Mouse (Mus musculus): ENCODE results near the gene Kera.

Kera gene

DNA sequence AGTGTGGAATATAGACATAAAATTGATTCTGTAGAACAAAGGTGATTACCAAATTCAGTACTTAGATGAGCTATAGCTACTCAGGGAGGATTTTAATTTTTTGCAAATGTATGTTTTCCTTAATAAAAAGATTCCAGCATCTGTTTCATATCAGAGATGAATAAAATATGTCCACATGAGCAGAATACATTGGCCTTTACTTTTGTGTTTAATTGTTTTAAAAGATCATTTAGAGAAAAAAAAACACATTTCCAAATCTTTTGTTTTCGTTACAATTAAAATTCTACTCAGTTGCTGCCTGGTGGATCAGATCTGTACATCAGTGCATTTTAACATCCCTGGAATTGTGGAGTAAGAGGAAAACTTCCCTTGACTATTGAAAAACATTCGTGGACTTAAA is at the start of gene Kera:
Kera (plus strand) TSS at position 301 of the 400 bp plus-strand sequence.
- no peak for DNase-seq

DNA sequence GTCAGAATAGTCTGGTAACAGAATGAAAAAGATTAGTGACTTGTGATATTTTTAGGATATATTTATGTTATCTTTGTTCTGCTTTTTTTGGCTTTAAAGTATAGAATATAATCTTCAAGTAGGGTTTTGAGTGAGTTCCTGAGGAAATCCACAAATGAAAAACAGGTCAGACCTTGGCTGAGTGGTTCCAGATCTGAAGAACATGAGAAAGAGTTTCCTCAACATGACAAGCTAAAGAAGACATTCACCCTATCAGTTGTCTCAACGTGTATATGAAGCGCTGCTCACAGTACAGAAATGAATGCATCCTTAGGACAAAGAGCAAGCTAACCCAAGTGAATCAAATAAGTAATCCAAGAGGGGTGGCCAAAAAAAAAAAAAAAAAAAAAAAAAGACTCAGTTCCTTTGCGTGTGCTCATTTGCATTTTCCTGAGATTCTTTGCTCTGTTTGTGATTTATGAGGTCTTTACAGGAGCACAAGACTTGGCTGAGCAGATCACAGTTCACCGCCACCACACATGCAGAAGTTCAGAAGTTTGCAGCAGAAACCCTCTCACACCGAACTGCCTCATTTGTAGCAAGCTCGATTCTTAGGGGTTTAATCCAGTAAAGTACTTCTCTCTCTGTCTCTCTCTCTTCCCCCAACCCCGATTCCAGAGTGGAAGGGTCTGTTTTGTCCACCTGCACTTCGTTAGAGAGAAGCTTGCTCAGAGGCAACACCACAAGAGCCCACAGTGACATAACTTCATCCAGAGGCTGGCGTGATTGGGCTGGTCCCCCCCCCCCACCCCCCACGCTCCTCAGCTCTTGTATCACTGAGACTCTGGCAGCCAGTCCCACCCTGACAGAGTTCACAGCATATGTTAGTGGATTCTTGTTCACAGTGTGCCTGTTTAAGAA is 41.5 kb upstream of the Kera start, which contains the start of gene Lum:
Lum (plus strand) TSS at position 172 of the 900 bp plus-strand sequence.
- no peak for DNase-seq

DNA sequence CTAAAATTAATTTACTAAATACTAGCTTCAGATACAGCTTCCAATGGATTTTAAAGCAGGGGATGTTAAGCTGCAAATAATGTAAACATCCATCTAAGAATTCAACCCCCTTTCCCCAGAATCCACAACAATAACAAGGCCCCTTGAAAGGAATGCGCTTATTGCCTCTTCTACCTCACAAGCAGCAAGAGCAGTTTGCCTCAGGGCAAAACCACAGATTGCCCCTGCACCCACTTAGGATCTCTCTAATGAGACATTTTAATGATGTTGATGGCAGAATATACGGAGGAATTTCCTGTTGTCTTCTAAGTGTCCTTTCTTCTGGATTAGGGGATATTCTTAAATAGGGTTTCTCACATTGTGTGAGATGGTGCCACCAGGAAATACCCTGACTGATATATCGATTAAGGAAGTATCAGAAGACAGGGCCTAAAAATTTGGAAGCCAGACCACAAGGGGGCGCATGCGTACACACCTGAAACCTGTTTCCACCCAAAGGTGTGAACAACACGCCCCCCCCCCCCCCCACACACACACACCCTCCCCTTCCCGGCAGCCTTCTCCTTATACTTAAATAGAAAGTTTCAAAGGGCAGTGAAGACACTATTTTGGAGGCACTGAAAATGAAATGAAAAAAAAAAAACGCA is 39.1 kb upstream of the Kera start:
- no peak for DNase-seq

DNA sequence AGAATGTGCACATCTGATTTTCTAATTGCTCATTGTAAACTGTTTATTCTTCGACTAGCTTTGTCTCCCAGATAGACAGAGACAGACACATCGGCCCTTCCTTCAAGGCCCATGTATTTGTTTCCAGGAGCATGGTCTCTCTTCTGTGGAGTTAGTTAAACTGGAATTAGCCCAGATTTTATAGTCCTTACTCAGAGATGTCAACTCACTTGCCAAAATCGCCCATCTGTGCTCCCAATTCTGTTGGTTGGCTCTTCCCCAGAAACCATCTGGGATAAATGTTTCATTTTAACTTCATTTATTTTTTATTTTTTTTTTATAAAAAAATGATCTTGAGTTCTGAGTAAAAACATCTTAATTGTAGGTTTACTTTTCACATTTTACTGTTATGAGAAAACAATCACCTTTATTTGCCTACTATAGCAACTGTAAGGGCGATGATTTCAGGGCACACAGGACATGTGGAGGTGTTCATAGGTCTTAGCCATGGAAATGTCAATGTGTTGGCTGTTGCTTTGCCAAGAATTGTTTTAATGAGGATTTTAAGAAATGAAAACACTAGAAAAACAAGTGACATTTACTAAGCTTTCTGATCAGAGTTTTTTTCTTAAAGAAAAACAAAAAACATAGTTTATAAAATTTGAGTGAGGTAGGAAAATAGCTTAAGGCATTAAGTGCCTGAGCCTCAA is 24.0 kb upstream of the Kera start:
- peak; percentile 18 for DNase-seq

DNA sequence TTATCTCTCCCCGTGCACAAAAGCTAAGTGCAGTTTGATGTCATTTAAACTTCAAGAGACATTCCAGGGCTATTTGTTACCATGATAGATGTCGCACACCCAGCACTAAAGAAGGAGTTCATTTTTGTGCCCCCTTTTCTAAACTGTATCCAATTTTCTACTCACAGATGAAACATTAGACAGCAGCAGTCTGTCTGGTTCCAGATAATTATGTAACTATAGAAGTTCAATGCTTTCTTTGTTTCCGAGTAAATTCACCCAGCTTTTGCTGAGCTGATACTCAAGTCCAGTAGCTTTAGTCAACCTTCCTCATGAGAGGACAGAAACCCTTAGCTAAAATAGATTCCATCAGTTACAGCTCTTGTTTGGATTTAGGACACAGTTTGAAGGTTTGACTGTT is 22.5 kb upstream of the Kera start:
- DNase-seq, result no peak

DNA sequence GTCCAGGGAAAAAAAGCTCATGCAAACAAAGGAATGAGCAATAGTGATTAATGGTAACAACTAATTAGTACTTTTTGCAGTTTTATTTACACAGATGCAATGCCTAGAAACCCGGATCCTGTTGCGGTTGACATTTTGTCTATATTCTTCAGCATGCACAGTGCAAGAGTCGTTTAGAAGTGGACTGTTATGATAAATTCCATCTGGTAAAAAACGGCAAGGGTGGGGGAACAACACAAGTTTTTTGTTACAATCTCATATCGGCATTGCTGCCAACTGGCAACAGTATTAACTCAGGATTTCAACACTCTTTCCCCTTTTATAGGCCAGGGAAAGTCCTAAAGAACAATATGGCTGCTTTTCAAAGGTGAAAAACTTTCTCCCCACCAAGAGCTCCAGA is 19.5 kb upstream of the Kera start:
- DNase-seq, result no peak

DNA sequence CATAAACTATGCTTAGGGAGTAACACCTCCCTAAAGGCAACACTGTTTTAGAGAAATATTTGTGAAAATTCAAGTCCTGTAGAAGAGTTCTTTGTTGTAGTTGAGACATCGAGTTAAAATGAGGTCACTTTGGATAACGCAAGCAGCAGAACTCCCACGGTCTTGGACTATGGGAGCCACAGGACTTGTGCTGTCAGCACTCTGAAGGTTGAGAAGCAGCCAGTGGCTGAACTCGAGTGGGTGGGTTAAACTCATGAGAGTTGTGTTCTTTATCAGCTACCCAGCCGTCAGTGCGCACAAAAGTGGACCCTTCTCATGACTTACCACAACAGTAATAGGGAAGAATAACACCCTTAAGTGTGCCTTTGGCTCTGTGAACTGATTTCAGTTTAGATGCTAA is 17.1 kb upstream of the Kera start:
- no peak for DNase-seq

DNA sequence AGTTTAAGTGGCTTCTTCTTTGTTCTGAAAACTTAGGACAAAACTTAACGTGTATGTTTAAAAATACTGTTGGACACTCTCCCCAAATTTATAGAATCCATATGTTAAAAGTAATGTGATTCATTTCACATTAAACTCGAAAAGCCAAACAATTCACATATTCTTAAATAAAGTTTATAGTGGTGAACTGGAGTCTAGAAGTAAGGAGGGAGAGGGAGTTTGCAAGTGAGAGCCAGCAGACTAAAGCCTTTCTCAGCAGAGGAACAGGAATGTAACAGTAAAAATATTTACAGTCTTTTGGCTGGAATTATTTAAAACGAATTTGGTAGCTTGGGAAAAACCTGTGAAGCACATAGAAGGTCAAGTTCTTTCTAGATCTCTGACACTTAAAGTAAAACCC is 15.6 kb upstream of the Kera start:
- no peak for DNase-seq

DNA sequence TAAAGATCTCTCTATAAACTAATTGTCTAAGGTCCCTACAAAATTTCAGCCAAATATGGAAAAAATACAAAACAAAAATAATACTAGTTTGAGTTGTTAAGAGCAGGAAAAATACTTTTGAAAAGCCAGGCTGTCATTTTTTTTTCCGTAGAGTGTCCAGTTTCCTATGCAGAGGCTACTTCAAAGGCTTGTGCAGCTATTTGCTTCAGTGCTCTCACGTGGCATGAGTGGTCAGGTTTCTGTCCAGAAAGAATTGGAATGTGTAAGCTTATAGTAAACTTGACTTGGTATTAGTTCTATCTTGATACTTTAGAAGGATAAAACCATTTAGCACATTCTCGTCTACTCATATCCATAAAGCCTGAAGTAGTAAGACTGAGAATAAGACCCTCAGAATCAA is 15.0 kb upstream of the Kera start:
- DNase-seq, result no peak

DNA sequence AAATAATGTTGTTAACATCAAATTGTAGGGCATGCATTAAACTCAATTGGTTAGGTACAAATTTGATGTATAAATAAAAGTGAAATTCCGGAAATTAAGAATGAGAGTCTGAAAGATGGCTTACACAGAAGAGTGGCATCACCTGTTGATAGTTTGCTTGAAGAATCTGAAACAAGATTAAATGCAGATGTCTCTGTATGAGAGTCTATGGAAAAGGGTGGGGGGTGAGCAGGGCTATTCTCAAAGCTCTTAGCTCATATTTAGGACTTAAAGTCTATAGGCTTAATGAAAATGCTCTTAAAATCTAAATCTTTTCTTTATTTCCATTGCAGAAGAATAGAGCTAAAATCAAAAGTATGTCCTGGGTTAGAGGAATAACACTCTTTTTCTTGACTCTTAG is 11.0 kb upstream of the Kera start:
- DNase-seq, result no peak

DNA sequence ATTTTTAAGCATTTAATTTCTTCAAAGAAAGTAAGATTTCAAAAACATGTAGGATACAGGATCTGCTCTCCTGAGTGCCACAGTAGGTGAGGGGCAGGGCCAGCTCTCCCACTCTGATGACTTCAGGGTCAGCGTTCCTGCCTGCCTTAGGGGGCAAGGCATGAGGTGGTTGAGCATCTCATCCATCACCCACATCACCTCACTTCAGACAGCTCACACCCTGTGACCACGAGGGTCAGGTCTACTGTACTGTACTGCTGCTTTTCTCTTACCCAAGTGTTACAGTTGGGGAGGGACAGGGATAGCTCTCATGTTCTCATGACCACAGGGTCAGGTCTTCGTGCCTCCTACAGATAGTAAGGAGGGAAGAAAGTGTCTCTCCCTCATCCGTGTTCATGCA is 4.9 kb upstream of the Kera start:
- DNase-seq, result no peak

DNA sequence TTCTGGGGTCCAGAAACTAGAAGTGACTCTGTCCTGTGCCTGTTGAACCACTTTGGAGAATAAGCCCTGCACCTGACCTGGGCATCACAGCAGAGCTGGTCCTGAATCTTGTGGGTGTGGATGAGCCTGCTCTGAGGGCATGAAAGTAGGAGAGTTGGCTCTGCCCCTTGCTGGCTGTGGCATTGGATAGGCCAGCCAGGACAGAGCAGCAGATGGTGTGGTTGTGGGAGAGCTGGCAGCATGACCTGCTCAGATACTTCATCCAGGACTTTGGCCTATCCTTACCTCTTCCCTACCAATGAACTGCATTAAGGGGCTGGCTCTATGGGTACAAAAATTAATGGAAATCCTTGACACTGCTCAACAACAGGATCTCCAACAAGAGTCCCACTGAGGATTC is 3.4 kb upstream of the Kera start:
- DNase-seq, result no peak

DNA sequence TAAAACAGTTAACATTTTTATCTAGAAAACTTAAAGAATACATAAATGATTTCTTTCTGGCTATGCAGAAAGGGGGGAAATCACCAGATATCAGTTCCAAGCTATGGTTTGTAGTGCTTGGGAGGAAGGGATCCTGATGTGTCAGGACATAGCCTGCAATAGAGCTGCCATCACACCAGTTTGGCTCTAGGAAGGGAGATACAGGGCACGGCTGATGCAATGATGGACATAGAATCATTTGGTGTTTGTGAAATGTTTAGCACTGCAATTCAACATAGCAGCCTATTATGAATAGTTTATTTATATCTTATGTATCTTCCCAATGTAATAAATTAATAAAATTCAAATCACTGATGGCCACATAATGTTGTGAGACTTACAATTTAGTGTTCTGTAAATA is 15.6 kb downstream of the Kera start:
- no peak for DNase-seq

DNA sequence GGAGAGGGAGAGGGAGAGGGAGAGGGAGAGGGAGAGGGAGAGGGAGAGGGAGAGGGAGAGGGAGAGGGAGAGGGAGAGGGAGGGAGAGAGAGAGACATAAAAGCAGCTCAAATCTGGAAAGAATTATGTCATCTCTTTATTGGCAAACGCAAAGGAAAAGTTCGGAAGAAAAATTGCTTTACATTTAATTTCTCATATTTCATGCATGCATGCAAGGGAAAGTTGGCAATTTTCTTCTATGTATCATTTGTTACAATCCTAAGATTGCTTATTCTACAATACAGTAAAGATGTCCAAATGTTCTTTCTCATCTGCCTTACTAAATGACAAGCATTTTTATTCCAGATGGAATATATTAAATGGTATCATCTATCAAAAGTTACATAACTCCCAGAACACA is 17.7 kb downstream of the Kera start:
- DNase-seq, result no peak

DNA sequence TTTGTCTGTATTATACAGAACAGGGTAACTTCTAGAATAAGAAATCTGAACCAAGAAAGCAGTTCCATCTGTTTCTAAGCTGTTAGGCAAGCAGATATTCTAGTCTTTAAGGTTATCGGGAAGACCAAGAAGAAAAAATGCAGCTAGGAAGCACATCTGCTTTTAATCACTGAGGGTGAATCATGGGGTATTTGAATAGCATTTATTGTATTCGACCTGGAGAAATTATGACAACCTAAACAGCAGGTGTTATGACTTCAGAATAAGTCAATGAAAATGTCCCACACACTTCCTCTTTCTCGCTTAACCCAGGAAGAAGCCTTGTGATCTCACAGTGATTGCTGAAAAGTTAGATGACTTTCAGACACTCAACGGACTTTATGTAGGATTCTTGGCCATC is 18.4 kb downstream of the Kera start:
- DNase-seq, result no peak

DNA sequence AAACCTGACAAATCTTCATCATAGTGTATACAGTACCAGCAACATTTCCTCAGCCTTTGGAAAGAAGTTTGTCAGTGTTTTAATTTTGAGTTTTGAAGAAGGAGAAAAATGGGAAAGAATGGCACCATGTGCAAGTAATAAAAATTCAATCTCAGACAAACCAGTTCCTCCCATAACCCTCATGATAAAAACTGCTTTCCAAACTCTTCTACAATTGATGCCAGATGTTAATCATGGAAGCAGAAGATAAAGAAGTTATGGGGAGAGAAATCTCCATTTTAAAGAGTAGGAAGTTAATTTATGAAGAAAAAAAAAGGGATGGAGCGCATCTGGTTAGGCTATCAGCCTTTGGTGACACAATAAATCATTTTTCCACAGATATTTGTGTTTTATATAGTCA is 19.9 kb downstream of the Kera start:
- no peak for DNase-seq

DNA sequence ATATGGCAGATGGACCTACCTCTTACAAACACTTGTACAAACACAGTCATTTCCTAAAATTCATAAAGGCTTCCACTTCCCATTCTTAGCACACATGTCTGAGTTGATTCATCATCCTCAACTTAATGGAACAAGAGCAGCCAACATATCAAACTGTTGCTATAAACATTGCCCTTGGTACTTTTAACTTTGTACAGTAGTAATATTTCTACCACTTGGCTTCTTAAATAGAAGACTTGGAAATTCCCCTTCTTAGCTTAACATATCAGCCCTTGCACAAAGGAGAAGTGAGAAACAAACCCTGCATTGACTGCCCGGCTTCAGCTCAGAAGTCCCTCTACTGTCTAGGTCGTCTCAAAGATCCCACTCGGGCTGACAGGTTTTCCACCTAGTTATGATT is 24.4 kb downstream of the Kera start:
- DNase-seq, result no peak

DNA sequence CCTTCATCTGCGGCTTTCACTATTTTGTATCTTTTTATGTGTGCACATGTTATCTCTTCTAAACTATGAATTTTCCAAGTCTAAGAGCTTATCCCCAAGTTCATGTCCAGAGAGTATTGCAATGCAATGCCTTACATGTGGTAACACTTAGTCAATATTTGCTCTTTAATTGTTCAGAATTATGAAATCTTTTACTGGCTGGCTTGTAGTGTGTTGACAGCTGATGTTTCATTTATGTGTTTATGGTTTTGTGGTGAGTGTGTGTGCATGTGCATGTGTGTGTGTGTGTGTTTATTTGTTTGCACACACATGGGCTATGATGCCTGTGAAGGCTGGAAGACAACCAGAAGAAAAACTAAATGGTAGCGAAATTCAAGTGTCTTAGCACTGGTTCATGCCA is 35.2 kb downstream of the Kera start:
- DNase-seq, result no peak

DNA sequence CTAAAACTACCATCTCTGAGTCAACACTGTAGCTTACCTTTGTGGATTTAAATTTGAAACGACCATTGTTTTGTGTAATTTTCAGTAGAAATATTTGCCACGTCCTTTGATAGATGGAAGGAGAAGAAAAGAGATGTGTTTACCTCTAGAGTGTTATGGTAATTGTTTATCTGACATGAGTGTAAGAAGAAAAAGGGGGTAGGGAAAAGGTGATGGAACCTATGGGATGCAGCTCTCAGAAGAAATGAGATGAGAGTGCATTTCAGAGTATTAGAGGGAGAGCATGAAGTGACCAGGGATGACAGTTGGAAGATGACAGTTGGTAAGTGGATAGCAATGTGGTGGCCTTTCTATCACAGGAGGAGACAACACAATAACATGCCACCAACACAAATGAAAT is 37.1 kb downstream of the Kera start, which contains the start of gene Epyc:
Epyc (plus strand) TSS at position 301 of the 400 bp plus-strand sequence.
- DNase-seq, result no peak

DNA sequence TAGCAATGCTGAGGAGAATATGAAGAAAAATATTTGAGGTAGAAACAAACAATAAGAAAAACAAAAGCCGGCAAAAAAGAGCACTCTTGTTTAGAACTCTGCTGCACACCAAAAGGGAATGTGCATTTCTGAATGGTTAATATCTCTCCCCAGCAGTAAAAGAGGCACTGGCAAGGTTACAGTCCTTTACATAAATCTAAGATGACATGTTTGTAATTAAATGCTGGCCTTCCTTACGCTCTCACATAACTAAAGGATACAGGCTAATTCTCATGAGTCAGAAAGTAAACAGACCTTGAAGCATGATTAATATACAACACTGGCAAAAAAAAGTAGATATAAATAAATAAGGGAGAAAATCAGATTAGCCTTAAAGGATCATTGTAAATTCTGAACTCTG is 43.7 kb downstream of the Kera start:
- DNase-seq, result no peak

DNA sequence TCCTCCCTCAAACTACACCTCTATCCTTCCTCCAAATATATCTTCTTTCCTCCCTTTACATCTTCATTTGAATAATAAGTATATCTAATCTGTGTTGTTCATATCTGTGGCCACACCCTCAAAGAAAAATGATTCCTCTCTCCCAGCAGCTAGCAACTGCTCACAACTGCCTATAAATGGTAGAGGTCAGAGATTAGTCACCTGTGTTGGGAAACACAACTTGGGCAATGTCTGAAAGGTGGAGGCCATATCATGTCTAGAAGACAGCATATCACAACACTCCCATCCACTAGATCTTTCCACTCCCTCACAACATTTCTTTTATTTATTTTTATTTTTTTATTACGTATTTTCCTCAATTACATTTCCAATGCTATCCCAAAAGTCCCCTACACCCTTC is 52.8 kb downstream of the Kera start:
- DNase-seq, result no peak

Data from right cerebral cortex, adult 18-20 months (tissue).